Mouse (Mus musculus) heart, postnatal 0 days (tissue): Measurements from ENCODE around the gene Kin.

ENCODE experiments used
- CTCF ChIP-seq: IDR thresholded peaks from 2 replicates; pipeline ENCODE4 v1.5.1; 2016; ENCODE audit warnings: antibody characterized with exemption, control low read depth, low read depth
- EP300 ChIP-seq: IDR thresholded peaks from 2 replicates; pipeline ENCODE4 v1.6.1; 2016; ENCODE audit warnings: antibody characterized with exemption, low read depth

- TF ChIP-seq CTCF (no peak), EP300 (no peak)
Observed at GRCm38 (mm10) chr2:10140456-10140855, 60.1 kb downstream of the Kin start.
